Mouse (Mus musculus) erythroblast, embryonic 14.5 days (primary cell): ENCODE data around the gene Myh1.

Experiments
- GATA1 ChIP-seq: IDR thresholded peaks from 2 replicates; pipeline ENCODE4 v1.6.1; 2012; ENCODE audit warnings: low read length, inconsistent platforms, mixed read lengths
- TAL1 ChIP-seq: IDR thresholded peaks from 3 replicates; pipeline ENCODE4 v1.6.1; 2012; ENCODE audit warnings: low read length, inconsistent platforms, mixed read lengths

DNA sequence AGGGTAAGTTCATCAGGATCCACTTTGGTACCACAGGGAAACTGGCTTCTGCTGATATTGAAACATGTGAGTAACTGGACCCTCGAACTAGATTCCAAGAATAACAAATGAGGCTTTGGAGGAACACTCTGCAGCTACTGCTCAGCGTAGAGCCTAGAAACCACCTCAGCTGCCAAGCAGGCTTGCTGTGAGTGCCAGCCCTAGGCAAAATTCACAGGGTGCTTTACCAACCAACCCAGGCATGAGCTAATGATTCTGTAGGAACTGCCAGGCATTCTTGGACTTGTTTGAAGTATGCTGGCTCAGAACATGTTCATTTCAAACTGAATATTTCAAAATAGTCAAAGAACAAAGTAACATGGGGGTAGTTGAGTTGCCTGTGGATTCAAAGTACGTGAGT lies 4.9 kb downstream of the Myh1 start:
- TF ChIP-seq GATA1: no peak
- no peak for TF ChIP-seq TAL1
